Mouse (Mus musculus) c-Kit-positive CD71-negative TER-119-negative erythroid progenitor cells, embryonic 14.5 days (primary cell): ENCODE measurements around the gene Gemin4.
A peak's percentile ranks its signal among the peaks of the same experiment; 100 is the strongest.

Experiments
- DNase-seq: peaks from one replicate; pipeline ENCODE4 v3.0.0-alpha.2; 2013; ENCODE audit warnings: low read depth

The Gemin4 gene

DNA sequence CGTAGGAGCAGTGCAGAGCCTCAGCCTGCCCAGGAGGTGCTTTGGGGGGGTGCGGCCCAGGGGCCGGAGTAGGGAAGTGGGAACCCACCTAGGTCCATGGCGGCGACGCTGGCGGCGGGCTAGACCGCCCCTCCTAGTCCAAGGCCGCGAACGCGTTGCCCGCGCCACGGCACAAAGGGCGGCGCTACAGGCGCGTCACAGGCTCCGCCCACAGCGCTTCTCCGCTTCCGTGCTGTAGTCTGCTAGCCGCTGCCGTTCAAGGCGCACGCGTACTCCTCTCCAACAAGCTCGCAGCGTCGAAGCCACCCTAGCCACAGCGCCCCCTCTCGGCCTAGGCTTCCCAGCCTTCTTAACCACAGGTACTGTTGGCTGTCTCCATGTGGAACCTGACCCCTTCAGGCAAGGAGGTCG lies at the start of gene Gemin4, which contains the start of gene Dbil5:
TSS of gene Gemin4 (minus strand) at position 275 of the 411 bp plus-strand sequence.
TSS of gene Dbil5 (plus strand) at position 219 of the 411 bp plus-strand sequence.
- peak; percentile 99 for DNase-seq

DNA sequence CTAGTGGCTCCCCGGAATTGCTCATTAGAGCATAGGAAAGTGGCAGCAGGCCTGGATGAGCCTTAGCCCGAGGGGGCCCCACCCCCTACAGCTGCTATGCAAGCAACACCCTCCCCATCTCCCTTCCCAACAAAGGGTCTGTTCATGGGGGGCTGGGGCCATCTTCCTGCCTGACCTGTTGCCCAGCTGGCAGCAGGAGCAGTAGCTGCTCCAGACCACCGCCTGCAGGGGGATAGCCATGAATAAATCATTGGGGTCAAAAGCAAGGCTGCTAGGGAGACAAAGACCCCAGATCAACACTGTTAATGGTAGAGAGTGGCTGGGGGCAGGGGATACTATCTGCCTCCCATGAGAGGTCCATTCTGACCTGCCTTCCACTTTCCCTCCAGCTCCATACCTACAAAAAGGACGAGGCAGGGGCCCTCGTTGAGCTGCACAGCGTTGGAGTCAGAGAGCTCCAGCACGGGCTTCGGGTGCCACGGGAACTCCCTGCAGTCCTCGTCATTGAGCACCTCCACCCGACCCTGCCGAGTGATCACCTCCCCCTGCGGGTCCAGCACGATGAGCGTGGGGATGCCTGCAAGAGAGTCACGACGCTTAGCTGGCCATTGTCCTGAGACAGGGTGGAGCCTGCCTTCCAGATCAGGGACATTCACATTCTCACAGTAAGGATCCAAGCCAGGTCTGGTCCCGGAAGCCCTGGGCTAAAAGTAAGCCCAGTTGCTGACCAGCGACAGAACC lies 45.3 kb upstream of the Gemin4 start:
- DNase-seq: no peak

DNA sequence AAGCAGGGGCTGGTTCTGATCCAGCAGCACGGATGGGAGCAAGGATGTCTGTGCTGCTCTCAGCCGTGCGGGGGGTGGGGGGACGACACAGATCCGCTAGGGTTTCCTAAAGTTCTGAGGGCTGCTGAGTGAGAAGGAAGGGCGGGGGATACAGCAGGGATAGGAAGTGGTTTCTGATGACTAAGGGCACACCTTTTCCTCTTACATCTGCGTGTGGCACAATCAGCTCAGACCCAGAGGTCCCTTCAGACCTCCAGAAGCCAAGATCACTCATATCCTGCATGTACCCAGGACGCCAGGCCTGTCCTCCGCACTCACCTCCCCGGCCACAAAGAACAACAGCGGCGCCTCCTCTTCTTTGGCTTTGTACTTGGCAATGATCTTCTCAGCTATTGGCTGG lies 43.8 kb upstream of the Gemin4 start:
- DNase-seq: no peak

DNA sequence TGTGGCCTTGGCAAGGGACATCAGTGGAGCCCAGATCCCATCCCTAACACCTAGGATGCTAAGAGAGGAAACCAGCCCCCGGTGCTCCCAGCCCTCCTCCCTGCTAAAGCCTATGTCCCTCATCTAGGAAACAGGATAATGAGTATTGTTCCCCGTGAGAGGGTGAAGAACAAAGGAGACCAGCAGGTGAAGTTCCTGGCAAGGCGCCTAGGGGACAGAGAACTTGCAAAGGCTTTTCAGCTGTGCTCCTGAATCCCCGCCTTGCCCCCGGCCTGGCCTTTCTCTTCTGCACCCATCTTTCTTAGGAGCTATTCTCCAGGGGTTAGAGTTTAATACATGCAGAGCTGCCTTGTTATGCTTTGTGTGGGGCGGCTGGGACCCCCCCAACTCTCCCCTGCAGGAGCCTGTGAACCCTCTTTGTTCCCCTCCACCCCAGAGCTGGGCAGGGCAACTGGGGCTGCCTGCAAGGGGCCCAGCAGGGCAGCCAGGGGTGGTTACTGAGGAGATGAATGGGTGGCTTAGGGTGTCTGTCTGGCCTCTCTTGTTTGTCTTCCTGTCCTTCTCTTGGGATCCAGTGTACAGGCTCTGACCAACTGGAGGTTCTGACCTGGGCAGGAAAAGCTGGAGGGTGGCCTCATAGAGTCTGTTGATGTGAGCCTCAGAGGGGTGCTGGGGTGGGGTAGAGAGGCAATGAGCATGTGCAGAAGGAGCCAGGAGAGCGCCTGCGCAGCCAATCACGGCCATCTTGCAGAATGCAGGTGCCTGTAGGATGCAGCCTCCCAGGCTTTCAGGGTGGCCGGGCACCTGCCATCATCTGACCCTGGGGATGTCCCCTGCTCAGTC lies 43.0 kb upstream of the Gemin4 start:
- no peak for DNase-seq

DNA sequence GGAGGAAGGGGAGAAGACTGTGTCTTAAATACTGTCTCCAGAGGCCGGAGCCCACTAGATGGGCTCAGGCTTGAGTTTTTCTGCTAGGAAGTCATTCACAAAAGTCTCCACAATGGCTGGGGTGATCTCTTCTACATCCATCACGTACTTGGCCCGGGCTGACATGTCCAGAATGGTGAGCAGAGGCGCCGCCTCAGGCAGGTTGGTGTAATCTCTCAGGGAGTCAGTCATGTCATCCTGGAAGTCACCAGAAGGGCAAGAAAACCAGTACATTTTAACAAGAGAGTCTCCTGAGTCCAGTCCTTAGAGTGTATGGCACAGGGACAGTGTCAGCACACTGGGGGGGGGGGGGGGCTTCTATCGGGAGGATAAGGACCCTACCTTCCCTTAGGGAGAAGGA lies 41.0 kb upstream of the Gemin4 start:
- no peak for DNase-seq

DNA sequence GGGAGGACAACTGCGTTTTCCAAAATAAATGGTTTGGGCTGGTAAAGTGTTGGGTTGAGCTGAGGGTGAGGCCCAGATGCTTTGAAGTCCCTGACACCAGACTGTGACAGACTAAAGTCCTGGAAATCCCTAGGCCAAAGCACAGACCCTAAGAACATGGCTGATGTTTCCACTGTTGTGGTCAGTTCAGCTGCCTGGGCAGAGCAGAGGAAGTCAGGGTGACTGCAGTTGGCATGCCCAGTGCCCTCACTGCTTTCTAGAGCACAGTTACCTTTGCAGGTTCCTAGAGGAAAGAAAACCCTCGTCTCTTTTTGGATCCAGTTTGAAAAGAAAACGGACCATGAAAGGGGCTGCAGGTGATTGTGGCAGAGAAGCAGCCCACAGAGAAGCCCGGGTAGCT lies 39.9 kb upstream of the Gemin4 start:
- no peak for DNase-seq

DNA sequence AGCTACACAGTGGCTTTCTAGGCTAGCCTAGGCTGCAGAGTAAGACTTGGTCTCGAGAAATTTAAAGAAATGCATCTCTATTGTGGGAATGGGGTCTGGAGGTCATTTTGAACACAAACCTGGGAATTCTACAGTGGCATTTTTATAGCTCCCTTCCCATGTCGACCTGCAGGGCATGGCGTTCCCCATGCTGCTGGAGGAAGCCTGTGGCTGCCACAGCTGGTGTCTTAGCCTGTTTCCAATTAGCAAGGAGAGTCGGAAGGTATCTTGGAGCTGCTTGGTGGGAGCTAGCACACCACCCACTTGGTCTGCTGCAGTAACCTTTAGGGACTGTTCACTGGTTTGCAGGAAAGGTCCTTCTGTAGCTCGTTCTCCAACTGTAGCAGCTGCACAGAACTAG lies 38.7 kb upstream of the Gemin4 start:
- no peak for DNase-seq

DNA sequence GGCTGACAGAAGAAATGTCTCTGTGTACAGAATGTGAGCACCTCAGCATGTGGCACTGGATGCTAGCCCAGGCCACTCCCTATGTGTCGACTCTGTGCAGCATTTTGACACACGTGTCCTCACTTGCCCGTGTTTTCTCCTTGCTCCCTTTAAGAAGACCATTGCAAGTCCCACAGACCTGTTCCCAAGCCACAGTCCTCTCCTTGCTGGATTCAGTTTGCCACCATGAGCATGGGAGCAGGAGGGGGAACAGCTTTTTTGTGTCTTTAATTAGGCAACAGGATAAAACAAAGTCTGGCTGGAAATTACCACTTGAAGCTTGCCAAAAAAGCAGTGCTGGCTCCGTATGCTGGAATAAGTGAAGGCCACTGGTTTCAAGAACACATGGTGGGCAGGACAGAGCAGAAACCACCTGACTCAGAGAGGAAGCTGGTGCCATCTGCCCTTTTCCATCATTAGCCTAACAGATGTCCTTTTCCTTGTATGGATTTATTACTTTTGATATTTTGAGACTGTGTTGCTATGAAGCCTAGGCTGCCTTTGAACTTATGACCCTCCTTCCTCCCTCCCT lies 38.1 kb upstream of the Gemin4 start:
- no peak for DNase-seq

DNA sequence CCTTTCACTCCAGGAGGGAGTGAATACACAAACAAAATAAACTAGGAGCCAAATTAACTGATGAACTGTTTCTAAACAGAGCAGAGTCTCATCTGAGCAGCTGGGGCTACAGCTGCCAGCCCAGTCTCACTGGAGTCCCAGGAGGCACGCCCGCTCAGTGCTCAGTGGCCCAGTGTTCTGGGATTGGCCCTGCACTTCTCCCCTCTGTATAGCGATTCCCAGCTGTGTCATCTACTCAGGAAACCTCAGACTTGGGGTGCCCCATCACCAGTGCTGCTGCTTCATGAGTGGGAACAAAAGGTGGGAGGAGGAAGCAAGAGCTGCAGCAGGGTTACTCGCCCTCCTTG lies 36.4 kb upstream of the Gemin4 start:
- no peak for DNase-seq

DNA sequence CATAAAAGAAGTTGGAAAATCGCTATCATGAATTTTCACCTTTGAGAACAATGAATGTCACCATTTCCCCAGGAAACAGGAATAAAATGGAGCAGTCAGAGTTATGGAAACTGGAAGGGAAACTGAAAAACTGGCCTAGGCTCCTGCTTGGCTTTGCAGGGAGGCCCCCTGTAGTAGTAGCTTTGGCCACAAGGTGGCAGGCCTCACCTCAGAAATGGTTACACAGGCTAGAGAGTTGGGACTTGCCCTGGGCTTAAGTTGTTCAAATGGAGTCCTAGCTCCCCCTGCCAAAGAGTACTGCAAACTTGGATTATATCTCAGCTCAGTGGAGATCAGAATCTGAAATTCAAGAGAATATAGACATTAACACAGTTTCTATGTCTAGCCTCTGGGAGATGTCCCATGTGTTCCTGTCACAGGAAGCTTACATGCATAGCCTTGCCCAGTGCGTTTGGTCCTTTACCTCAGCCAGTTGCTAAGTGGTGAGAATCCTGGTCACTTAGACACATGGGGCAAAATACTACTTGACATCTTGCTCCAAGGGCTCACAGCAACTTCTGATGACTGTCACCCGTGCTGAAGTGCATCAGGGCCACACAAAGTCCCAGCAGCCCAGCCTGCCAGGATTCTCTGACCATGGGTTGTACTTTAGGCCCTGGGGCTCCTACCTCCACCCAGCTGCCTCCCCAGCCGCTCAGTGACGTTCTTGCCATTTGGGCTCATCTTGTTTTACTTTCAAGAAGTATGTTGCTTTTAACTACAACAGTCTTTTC lies 35.9 kb upstream of the Gemin4 start:
- no peak for DNase-seq

DNA sequence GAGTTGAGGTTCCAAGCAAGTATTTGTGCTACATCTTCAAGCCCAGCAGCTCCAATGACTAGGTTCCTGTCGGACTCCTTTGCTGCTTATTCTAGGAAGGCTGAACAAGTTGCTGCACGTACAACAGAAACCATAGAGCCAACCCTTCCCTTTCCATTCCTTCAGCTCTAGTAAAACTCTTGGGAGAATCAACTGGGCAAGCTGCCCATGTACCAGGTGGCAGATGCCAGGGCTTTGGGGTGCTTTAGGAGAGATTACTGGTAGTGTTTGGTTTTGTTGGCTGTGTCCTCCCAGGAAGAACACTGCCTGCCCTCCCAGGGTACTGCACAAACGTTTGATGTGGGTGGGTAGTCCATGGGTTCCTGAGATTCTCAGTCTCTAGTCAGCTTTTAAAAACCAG lies 34.6 kb upstream of the Gemin4 start:
- DNase-seq: no peak

DNA sequence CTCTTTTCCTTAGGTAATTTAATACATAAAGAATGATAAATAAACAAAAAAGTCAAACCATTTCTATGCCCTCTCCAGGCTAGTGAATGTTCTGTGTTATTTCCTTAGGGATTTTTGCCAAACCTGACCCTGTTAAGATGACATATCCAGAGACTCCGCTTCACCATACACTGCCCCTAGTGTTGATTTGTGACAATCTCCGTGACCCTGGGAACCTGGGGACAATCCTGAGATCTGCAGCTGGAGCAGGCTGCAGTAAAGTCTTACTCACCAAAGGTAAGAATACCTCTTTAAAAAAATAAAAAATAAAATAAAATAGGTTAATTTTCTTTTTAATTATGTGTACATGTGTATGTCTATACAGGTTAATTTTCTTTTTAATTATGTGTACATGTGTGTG lies 29.8 kb upstream of the Gemin4 start:
- DNase-seq: no peak

DNA sequence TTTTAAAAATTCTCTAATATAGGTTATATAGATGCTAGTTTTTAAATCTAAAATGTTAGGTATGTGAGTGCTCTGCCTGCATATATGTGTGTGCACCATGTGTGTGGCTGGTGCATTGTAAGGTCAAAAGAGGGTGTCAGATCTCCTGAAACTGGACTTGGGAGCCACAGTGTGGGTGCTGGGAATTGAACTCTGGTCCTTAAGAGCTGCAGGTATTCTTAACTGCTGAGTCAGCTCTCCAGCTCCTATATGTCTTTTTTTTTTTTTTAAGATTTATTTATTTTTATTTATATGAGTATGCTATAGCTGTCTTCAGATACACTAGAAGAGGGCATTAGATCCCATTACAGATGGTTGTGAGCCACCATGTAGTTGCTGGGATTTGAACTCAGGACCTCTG lies 29.0 kb upstream of the Gemin4 start:
- no peak for DNase-seq

DNA sequence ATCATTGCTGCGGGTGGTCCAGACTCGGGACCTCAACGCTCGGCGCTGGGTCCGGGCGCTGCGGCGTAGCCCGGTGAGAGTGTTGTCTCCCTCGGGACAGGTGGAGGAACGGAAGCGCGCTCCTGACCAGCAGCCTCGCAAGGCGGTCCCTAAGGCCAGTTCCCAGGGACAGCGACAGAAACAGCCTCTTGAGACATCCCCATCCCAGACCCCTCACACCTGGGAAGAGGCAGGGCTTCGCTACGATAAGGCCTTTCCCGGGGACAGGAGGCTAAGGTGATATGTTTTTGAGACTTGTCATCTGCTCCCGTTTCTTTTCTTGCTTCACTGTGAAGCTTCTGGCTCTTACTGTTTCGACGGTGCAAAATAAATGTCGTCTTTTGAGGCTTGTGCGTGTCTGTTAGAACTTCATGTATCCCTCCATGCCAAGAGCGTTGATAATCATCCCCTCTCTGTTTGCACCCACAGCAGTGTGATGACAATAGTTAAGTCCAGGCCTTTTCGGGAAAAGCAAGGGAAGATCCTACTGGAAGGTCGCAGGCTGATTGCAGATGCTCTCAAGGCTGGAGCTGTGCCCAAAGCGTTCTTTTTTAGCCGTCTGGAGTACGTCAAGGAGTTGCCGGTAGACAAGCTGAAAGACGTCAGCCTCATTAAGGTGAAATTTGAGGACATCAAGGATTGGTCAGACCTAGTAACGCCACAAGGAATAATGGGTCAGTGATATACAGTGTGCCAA lies 26.5 kb upstream of the Gemin4 start:
- DNase-seq: no peak

DNA sequence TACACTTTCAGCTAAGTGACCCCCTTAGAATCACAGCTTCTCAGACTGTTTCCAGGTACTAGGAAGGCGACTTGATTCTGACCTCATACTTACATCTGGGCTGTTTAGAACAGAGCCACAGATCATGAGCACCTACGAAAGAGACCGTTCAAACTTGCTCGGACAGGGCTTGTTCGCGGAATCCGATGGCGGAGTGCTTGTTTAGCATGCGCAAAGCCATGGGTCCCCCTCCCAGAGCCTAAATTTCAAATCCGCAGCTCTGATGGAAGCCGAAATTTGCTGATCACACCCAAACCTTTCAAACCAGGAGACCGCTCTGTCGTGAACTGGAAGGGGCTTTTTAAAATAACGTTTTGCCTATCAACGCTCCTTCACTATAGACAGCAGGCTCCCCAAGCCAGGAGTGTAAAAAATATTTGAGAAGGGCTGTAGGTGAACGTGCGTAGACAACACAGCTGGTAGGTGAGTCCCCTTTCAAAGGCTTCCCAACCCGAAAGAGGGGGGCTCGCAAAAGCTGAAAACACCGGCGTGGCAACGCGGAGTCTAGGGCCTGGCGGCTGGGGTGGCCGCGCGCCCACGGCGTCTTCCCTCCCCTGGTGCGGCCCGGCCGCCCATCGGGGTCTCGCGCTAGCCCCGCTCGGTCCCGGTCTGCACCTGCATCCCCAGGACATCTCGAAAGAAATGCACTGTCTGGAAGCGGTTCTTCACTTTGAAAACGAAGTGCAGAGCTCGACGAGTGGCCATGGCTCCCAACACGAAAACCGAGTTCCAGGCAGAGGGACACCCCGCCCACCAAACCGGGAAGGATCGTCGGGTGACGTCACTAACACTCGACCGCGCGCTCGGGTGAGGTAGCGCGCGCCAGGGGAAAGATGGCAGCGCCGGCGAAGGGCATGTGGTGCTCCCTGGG lies 25.7 kb upstream of the Gemin4 start, which contains the start of the genes Mrm3 and Glod4:
TSS of gene Mrm3 (plus strand) at position 815 of the 910 bp plus-strand sequence.
TSS of gene Glod4 (minus strand) at position 825 of the 910 bp plus-strand sequence.
- DNase-seq: peak; percentile 82

DNA sequence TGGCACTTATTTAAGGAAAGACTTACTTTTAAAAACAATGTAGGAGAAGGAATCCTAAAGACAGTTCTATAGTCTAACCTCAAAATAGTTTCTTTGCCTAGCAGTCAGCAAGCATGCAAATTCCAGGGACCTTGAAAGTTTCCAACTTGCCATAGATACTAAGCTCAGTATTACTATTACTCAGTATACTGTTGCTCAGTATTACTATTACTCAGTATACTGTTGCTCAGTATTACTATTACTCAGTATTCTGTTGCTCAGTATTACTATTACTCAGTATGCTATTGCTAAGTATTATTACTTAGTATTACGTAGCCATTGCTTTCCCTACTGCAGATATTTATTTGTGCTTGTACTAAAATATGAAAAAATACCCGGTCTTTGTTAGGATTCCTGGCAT lies 22.3 kb upstream of the Gemin4 start:
- DNase-seq: no peak

DNA sequence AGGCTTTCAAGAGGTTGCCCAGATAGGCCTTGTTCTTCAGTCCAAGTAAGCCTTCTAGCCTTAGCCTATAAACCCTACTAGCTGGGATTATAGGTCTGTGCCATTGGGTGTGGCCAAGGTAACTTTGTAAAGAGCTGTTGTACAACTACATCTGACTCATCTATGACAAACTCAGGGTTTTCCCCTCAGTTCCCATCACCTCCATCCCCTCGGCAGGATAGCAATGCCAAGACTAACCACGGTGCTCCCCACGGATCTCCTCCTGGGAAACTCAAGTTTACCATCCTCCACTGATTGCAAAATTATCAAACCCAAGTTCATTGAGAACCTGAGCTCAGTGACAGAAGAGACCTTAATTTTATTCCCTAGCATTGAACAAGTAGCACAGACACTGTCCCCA lies 18.7 kb upstream of the Gemin4 start:
- no peak for DNase-seq

DNA sequence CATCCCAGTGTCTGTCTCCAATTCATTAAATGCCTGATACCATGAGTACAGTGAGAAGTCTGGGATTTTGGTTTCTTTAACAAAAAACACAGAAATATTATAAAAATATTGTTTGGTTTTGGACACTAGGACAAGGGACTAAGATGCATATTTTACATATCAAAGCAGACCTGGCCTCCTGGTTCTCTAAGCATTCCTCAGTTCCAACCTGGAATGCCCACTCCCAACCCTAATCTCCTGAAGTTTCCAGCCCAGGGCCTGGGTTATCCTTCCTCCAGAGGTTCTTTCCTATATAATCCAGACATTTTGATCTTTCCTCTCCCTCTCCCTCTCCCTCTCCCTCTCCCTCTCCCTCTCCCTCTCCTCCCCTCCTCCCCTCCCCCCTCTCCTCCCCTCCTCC lies 7.6 kb upstream of the Gemin4 start:
- no peak for DNase-seq

DNA sequence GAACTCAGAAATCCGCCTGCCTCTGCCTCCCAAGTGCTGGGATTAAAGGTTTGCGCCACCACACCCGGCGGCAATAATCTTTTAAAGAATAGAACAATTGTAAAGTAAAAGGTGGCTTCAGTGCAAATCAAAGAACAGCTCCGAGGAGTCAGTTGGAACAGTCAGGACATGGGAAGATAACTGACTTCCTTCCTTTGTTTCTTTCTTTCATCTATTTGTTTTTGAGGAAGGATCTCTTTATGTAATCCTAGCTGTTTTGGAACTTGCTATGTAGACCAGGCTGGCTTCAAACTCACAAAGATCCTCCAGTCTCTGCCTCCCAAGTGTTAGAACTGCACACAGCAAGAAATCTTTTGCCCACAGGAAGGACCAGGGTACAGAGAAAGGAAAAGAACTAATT lies 7.2 kb upstream of the Gemin4 start:
- DNase-seq: no peak

DNA sequence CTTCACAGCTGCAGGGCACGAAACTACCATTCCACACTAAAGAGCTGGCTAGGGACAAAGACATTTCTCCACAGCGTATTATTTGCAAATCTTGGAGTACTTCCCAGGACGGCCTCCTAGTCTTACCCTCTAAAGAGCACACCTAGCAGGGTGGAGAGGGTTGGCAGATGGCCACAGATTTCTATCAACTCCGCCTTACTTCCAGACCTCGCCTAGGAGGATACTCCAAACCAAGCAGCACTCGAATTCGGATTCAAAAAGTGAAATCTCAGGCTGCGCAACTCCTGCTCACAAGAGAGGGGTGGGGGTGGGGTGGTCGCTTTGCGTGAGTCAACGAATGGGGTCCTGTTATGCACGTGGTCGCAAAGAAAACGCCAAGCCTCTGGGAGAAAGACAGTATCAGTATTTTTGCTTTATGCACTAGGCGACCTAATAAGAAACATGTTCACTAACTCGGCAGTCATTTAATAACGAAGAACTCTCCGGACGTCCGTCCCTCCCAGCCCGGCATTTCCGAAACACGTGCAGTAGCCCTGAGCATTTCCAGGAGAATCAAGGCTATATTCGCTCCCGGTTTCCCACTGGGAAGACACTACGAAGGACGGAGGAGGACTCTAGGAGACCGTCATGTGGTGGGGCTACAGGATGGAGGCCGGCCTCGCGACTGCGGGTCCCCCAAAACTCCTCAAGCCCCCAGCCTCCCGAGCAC lies 629 bp downstream of the Gemin4 start:
- no peak for DNase-seq
